Mouse (Mus musculus): ENCODE measurements around the gene Grifin. TPM values are rescaled to one million over a fixed set of nuclear protein-coding genes. Genes with fewer than 3 reads are reported as not detected.

Grifin gene
- total RNA-seq, 2 experiments from 2014 or later: not detected

GRCm38 (mm10) chr5:140596927-140597588 is 32.2 kb upstream of the Grifin start:
- intact Hi-C loops (cut with DNase I): no loop called here
- peak in 1 of 2 experiments; percentile 79 for DNase-seq (ENCODE audit: extremely low spot score in 1 of 2, low spot score in 2 of 2)

DNA sequence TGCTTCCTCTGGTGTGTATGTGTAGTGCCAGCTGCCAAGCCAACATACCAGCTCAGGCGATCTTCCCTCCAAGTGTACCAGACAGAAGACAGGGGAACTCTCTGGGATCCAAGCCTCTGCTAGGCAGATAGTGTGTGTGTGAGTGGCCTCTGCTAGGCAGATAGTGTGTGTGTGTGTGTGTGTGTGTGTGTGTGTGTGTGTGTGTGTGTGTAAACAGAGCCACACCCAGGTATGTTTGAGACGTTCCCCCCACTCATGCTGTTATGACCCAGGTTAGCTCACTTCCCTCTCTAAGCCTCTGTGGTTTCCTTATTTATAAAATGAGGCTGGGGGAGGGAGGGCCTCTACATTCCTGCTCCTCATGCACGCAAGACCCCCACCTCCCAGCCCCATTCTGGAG is 31.6 kb upstream of the Grifin start:
- intact Hi-C loops (cut with DNase I): no loop called here
- DNase-seq (ENCODE audit: extremely low spot score in 1 of 2, low spot score in 2 of 2): no peak

GRCm38 (mm10) chr5:140594846-140595245 is 30.0 kb upstream of the Grifin start:
- intact Hi-C loops (cut with DNase I): no loop called here
- no peak for DNase-seq (ENCODE audit: extremely low spot score in 1 of 2, low spot score in 2 of 2)

DNA sequence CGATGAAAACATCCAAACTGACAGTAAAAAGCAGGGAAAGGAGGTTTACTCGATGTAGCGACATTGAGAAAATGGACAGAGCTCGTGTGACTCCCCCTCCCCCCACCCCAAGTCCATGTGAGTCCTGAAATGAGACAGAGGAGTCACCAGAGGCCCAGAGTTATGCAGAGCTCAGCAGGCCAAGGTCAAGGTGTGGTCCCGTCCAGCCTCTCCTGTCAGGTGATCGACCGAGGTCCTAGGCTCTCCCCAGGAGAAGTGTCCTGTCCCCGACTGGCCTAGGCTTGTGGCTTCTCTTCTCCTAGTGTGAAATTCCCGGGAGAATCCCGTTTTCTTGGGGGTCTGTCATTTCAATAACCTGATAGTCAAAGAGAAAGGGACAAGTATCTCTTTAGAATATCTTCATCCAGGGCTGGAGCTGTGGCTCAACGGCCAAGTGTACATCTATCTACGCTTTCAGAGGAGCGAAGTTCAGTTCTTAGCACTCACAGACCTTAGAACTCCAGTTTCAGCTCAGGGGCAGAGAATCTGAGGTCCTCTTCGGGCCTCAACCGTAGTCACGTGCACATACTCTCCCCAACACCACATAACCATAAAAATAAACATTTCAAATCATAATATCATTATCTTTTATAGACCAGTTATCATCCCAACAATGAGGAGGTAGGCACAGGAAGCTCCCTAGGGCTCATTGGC is 24.4 kb upstream of the Grifin start:
- intact Hi-C loops (cut with DNase I): no loop called here
- no peak for DNase-seq (ENCODE audit: extremely low spot score in 1 of 2, low spot score in 2 of 2)

- DNase-seq (ENCODE audit: extremely low spot score in 1 of 2, low spot score in 2 of 2): no peak
- intact Hi-C loops (cut with DNase I): no loop called here
Measured at GRCm38 (mm10) chr5:140583732-140584368, 19.0 kb upstream of the Grifin start.

DNA sequence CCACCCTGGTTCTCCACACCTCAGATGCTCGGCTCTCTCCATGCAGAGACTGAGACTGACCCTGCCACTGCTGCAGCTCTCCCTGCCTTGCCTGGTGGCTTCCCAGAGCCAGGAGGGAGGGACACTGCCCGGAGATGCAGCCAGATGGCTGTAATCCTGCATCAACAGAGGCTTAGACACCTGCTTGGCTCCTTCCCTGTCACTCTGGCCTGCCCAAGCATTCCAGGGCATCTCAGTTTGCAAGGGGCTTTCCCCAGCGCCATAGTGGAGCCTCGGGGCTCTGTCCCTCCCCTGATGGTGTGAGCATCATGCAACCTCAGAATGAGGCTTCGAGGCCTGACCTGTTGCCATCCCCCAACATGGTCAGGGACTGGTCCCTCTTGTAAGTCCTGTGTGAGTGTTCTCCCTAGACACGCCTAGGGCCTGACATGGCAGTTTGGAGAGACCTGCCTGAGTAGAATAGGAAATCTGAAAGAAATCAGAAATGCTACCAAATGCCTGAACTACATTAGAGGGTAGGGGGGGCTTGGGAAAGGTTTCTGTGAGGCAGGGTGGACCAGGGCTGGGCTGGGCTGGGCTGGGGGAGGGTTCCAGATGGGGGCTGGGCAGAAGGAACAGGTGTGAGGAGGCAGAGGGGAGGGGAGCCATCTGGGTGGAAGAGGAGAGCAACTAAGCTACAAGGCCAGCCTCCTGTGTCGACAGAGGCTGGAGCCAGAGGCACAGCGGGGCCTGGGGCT is 18.3 kb upstream of the Grifin start:
- intact Hi-C loops (cut with DNase I): no loop called here
- DNase-seq (ENCODE audit: extremely low spot score in 1 of 2, low spot score in 2 of 2): no peak

DNA sequence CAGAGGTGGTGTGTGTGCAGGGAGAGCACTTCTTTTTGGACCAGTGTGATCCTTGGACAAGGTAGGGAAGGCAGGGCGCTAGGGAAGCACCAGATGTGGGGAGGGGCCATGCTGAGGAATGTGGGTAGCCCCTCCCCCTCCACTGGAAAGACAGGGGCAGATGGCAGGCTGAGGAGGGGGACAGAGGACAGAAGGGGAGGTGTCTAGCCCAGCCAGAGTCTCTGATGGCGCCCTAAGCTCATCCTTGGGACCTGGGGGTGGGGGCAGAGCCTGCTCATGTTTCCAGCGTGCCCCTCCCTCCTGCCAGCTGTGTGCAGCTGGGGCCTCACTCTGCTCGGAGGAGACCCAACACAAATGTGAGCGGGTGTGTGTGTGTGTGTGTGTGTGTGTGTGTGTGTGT is 16.7 kb upstream of the Grifin start:
- intact Hi-C loops (cut with DNase I): no loop called here

GRCm38 (mm10) chr5:140579771-140580170 is 14.9 kb upstream of the Grifin start:
- intact Hi-C loops (cut with DNase I): no loop called here

More for the DNA sequence above, 16.7 kb upstream of the Grifin start:
- DNase-seq (ENCODE audit: extremely low spot score in 1 of 2, low spot score in 2 of 2): no peak

DNA sequence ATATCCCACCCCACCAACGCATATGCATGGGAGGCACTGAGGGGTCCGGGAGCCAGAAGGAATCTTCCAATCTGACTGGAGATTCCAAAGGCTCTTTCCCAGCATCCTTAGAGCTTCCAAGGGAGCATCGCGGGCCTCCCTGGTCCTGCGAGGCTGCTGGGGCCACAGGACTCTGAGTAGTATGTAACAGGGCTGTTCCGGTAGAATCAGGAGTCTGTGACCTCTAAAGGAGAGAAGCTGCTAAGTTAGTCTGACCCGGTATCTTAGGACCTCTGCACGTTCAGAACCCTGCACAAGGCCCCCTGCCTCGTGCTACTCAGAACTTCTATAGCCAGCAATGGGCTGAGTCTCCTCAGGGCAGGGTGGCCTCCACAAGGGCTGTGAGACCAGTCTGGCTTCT is 14.3 kb upstream of the Grifin start:
- DNase-seq (ENCODE audit: extremely low spot score in 1 of 2, low spot score in 2 of 2): no peak
- intact Hi-C loops (cut with DNase I): no loop called here

More at GRCm38 (mm10) chr5:140579771-140580170, 14.9 kb upstream of the Grifin start:
- DNase-seq (ENCODE audit: extremely low spot score in 1 of 2, low spot score in 2 of 2): no peak

GRCm38 (mm10) chr5:140575381-140575866 is 10.6 kb upstream of the Grifin start:
- intact Hi-C loops (cut with DNase I): no loop called here

GRCm38 (mm10) chr5:140572611-140573010 is 7.7 kb upstream of the Grifin start:
- intact Hi-C loops (cut with DNase I): no loop called here

More at GRCm38 (mm10) chr5:140575381-140575866, 10.6 kb upstream of the Grifin start:
- peak in 1 of 2 experiments; percentile 56 for DNase-seq (ENCODE audit: extremely low spot score in 1 of 2, low spot score in 2 of 2)

DNA sequence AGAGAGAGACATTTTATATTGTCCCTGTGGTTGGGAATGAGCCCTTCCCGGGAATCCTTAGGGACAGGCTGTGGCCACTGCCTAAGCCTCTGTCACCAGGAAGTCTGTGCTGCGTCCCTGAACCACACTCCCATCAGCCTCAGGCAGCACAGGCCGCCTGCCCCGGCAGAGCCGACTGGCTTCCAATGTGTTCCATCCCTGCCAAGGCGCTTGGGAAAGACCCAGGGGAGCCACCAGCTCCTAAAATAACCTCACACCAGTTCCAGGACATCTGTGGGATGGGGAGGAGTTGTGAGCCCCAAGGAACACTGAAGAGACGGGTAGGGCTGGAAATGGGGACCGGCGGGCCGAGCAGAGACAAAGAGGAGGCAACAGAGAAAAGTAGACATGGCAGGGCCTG is 6.8 kb upstream of the Grifin start:
- intact Hi-C loops (cut with DNase I): no loop called here

More at GRCm38 (mm10) chr5:140572611-140573010, 7.7 kb upstream of the Grifin start:
- DNase-seq (ENCODE audit: extremely low spot score in 1 of 2, low spot score in 2 of 2): no peak

GRCm38 (mm10) chr5:140571201-140571600 is 6.3 kb upstream of the Grifin start:
- intact Hi-C loops (cut with DNase I): no loop called here
- no peak for DNase-seq (ENCODE audit: extremely low spot score in 1 of 2, low spot score in 2 of 2)

More for the DNA sequence above, 6.8 kb upstream of the Grifin start:
- DNase-seq (ENCODE audit: extremely low spot score in 1 of 2, low spot score in 2 of 2): peak in 1 of 2 experiments; percentile 54

- intact Hi-C loops (cut with DNase I): no loop called here
- DNase-seq (ENCODE audit: extremely low spot score in 1 of 2, low spot score in 2 of 2): no peak
Measured at GRCm38 (mm10) chr5:140570223-140570870, 5.5 kb upstream of the Grifin start.

- DNase-seq (ENCODE audit: extremely low spot score in 1 of 2, low spot score in 2 of 2): no peak
- intact Hi-C loops (cut with DNase I): loop anchor here (2.0 kb wide), 1 partner anchor 50 kb away; no protein-coding TSS in a partner anchor
Measured at GRCm38 (mm10) chr5:140569032-140569595, 4.2 kb upstream of the Grifin start.

DNA sequence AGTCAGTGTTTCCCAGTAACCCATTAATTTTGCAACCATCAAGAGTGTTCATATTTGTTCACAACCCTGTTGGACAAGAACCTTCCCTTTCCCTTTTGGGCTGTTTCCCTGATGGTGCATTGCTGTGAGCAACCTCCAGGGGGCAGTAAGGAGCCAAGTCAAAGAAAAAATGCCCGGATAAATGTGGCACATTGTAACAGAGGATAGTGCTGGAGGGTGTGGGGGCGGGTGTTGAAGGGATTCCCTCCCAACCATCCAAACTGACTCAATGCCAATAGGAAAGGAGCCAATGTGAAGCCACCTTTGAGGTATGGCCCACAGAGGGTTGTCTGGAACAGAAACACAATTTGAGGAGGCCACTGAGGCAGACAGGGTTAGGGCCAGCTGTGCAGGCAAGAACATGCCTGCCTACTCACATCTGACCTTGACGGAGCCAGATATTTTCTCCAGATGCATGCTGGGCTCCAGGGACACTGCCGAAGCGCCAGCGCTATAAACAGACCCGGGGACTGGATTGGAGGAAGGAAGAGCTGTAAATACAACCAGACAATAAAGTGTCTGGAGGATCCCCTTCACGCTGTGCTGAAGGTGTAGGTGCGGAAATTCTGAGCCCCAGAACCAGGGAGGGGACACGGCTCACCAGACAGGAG is 3.6 kb upstream of the Grifin start:
- intact Hi-C loops (cut with DNase I): loop anchor here (2.0 kb wide), 1 partner anchor 50 kb away; no protein-coding TSS in a partner anchor
- DNase-seq (ENCODE audit: extremely low spot score in 1 of 2, low spot score in 2 of 2): peak in 1 of 2 experiments; percentile 34

DNA sequence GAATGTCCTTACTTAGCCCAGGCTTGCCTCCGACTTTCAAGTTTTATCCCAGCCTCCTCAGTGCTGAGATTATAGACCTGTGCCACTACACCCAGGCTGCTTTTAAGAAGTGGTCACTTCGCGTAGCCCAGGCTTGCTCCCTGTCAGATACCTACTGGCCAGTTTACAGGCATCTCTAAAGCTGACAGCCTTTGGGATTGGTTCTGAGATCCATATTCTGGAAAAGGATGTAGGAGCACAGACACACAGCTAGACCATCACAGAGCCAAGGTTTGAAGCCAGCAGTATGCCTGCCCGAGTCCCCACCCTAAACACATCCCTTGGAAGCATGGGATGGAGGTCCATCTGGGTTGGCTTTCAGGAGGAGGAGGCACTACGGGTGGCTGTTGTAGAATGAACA is 2.9 kb upstream of the Grifin start:
- intact Hi-C loops (cut with DNase I): loop anchor here (2.0 kb wide), 1 partner anchor 51 kb away; no protein-coding TSS in a partner anchor
- DNase-seq (ENCODE audit: extremely low spot score in 1 of 2, low spot score in 2 of 2): no peak

All from left cerebral cortex, postnatal 10 days (tissue).